Mouse (Mus musculus) testis, adult 2 months (tissue): ENCODE measurements around the gene Cog4. TPM values are rescaled to one million over a fixed set of nuclear protein-coding genes. Genes with fewer than 3 reads are reported as not detected.
A peak's percentile ranks its signal among the peaks of the same experiment; 100 is the strongest.

Experiments used
- H3K27ac ChIP-seq: fragments of 200-500 bp; 2 replicates; pipeline ENCODE4 v1.5.1; 2012; ENCODE audit warnings: low read depth, low read length; ENCODE audit not compliant: control insufficient read depth, insufficient read depth
- H3K27me3 ChIP-seq: fragments of 200-500 bp; 2 replicates; pipeline ENCODE4 v1.6.1; 2012; ENCODE audit warnings: mild to moderate bottlenecking, low read length, moderate library complexity; ENCODE audit not compliant: control insufficient read depth, insufficient read depth
- H3K36me3 ChIP-seq: fragments of 200-500 bp; 2 replicates; pipeline ENCODE4 v1.6.1; 2012; ENCODE audit warnings: mild to moderate bottlenecking, low read length; ENCODE audit not compliant: control insufficient read depth, insufficient read depth
- H3K4me1 ChIP-seq: fragments of 200-500 bp; 2 replicates; pipeline ENCODE4 v1.6.1; 2012; ENCODE audit warnings: low read length; ENCODE audit not compliant: control insufficient read depth, insufficient read depth
- H3K4me3 ChIP-seq: fragments of 200-500 bp; 2 replicates; pipeline ENCODE4 v1.5.1; 2012; ENCODE audit warnings: low read depth, mild to moderate bottlenecking, low read length, moderate library complexity, mixed read lengths; ENCODE audit not compliant: control insufficient read depth
- CTCF ChIP-seq: fragments of 200-500 bp; IDR thresholded peaks from 2 replicates; pipeline ENCODE4 v1.5.1; 2012; ENCODE audit warnings: low read depth, mild to moderate bottlenecking, inconsistent platforms, low read length, moderate library complexity; ENCODE audit not compliant: control insufficient read depth, insufficient read depth, insufficient replicate concordance
- POLR2A ChIP-seq: fragments of 200-500 bp; IDR thresholded peaks from 2 replicates; pipeline ENCODE4 v1.6.1; 2012; ENCODE audit warnings: low read depth, mild to moderate bottlenecking, inconsistent platforms, low read length, moderate library complexity; ENCODE audit not compliant: control insufficient read depth
- polyA plus RNA-seq: library from polyadenylated mRNA; depleted of rRNA; stranded (reverse); fragments of >200 nt; gene quantifications from 2 replicates; pipeline ENCODE4 v1.2.3, GENCODE M21; 2012

Cog4 gene
- polyA plus RNA-seq, 1 experiment: 49.6 TPM

DNA sequence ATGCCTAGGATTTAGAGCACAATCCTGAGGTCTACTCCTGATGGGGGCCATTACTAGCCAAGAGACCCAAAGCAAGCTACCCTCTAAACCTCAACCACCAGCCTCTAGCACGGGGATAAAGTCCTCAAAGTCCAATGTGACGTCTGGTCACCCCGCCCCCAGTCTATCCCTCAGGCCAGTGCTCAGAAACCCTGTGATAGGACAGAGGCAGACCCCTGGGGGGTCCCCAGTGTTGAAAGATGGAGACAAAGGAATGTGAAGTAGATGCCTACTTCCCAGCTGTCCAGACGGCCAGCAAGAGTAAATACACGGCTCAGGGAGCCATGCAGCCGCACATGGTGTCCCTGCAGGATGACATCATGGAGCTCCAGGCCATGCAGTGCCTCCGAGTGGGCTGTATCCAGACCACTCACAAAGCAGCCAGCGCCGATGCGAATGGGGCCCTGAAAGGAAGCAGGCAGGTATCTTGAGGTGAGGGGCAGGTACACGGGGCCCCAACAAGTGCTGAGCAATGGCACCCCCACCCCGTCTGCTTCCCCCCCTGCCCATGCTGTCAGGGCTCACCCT, 43.6 kb downstream of the Cog4 start:
- H3K4me3 ChIP-seq: no peak overlapping the region
- no peak for TF ChIP-seq POLR2A
- TF ChIP-seq CTCF: no peak
- no peaks in the 10 kb centered on the region; the same call in 1 of the 2 replicates for H3K36me3 ChIP-seq
- H3K27ac ChIP-seq: no peak overlapping the region
- peaks cover 9% of the 10 kb centered on the region for H3K4me1 ChIP-seq
- H3K27me3 ChIP-seq: no peaks in the 10 kb centered on the region

GRCm38 (mm10) chr8:110892040-110892439, 45.6 kb downstream of the Cog4 start:
- no peak overlapping the region for H3K27ac ChIP-seq
- TF ChIP-seq POLR2A: no peak
- TF ChIP-seq CTCF: peak; percentile 24; the same call in 1 of the 2 replicates
- peaks cover 15% of the 10 kb centered on the region for H3K4me1 ChIP-seq
- no peak overlapping the region for H3K4me3 ChIP-seq
- no peaks in the 10 kb centered on the region for H3K27me3 ChIP-seq
- no peaks in the 10 kb centered on the region; the same call in 1 of the 2 replicates for H3K36me3 ChIP-seq

DNA sequence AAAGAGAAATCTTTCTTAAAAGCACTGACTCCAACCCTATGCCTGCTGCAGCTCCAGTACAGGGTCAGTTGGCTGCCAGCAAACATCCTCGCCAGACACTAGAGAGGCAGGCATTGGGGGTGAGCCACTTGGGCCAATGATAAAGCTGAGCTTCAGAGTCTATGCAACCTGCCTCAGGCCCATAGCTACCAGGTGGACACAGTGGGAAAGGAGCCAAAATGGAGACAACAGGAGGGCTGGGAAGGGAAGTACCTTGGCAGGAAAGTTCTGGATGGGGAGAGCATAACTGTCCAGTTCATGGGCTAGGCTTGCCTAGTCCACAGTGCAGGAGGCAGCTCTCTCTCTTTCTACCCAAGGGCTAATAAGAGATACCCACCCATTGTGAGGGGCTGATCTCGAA, 46.5 kb downstream of the Cog4 start:
- no peaks in the 10 kb centered on the region; the same call in none of the 2 replicates for H3K36me3 ChIP-seq
- no peaks in the 10 kb centered on the region for H3K27me3 ChIP-seq
- no peak overlapping the region for H3K27ac ChIP-seq
- TF ChIP-seq CTCF (no peak), POLR2A (no peak)
- no peak overlapping the region for H3K4me3 ChIP-seq
- peaks cover 15% of the 10 kb centered on the region for H3K4me1 ChIP-seq

DNA sequence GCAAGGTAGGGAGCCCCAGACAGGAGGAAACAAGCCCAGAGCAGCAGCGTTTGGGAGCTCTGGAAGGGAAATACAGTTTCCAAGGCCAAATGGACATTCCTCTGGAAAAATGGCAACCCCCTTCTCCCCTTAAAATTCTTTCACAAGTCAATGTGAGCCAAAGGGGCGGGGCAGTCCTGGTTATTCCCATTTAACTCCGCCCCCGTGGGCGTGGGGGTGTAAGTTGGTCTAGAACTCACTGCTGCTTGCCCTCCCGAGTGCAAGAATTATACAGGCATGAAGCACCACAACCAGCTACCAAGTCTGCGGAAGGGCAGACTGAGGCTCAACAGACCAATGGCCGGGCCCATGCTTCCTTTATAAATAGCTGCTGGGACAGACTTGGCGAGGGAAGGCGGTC, 48.5 kb downstream of the Cog4 start:
- no peaks in the 10 kb centered on the region; the same call in none of the 2 replicates for H3K36me3 ChIP-seq
- no peak overlapping the region for H3K27ac ChIP-seq
- peaks cover 15% of the 10 kb centered on the region for H3K4me1 ChIP-seq
- H3K4me3 ChIP-seq: peak overlapping the region; percentile 54
- no peaks in the 10 kb centered on the region for H3K27me3 ChIP-seq
- no peak for TF ChIP-seq CTCF
- TF ChIP-seq POLR2A: no peak

GRCm38 (mm10) chr8:110895254-110895653, 48.9 kb downstream of the Cog4 start:
- peak overlapping the region; percentile 54 for H3K4me3 ChIP-seq
- no peak overlapping the region for H3K27ac ChIP-seq
- no peaks in the 10 kb centered on the region for H3K27me3 ChIP-seq
- TF ChIP-seq CTCF: no peak
- no peak for TF ChIP-seq POLR2A
- H3K36me3 ChIP-seq: no peaks in the 10 kb centered on the region; the same call in 1 of the 2 replicates
- H3K4me1 ChIP-seq: peaks cover 15% of the 10 kb centered on the region

DNA sequence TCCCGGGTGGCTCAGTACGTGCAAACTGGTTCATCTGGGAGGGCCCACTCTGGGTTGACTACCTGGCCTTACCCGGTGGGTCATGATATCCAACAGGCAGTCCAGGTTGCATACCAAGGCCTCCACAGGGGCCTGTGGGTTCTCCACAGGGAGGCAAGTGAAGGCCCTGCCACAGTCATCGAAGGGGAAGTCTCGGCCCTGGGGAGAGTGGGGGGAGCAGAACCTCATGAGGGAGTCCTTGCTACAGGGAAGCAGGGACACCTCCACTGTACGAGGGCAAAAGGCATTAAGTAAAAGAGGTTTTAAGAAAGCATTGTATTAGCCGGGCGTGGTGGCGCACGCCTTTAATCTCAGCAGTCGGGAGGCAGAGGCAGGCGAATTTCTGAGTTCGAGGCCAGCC, 49.4 kb downstream of the Cog4 start:
- H3K4me3 ChIP-seq: no peak overlapping the region
- no peak for TF ChIP-seq CTCF
- no peak for TF ChIP-seq POLR2A
- H3K27me3 ChIP-seq: no peaks in the 10 kb centered on the region
- no peaks in the 10 kb centered on the region; the same call in 1 of the 2 replicates for H3K36me3 ChIP-seq
- no peak overlapping the region for H3K27ac ChIP-seq
- peaks cover 15% of the 10 kb centered on the region for H3K4me1 ChIP-seq

DNA sequence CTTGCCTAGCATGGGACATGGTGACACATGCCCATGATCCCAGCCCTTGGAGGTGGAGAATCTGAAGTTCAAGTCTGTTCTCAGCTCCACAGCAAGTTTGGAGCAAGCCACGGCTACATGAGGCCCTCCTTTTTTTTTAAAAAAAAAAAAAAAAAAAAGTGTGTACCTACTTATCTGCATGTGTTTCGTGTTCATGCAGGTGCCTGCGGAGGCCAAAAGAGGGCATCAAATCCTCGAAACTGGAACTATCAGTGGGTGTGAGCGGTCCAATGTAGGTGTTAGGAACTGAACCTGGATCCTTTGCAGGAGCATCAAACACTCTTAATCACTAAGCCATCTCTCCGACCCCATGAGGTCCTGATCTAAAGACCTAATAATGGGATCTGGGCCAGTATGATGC, 51.1 kb downstream of the Cog4 start:
- TF ChIP-seq POLR2A (no peak), CTCF (no peak)
- H3K4me3 ChIP-seq: no peak overlapping the region
- H3K4me1 ChIP-seq: peaks cover 17% of the 10 kb centered on the region
- no peaks in the 10 kb centered on the region; the same call in 1 of the 2 replicates for H3K36me3 ChIP-seq
- H3K27ac ChIP-seq: no peak overlapping the region
- H3K27me3 ChIP-seq: no peaks in the 10 kb centered on the region
